Mouse (Mus musculus) T-cell, adult 2 months (primary cell): ENCODE data around the gene Fancd2.
A peak's percentile ranks its signal among the peaks of the same experiment; 100 is the strongest.

Source experiments
- DNase-seq: peaks from one replicate; pipeline ENCODE4 v3.0.0; 2022; ENCODE audit warnings: low spot score

The Fancd2 gene

DNA sequence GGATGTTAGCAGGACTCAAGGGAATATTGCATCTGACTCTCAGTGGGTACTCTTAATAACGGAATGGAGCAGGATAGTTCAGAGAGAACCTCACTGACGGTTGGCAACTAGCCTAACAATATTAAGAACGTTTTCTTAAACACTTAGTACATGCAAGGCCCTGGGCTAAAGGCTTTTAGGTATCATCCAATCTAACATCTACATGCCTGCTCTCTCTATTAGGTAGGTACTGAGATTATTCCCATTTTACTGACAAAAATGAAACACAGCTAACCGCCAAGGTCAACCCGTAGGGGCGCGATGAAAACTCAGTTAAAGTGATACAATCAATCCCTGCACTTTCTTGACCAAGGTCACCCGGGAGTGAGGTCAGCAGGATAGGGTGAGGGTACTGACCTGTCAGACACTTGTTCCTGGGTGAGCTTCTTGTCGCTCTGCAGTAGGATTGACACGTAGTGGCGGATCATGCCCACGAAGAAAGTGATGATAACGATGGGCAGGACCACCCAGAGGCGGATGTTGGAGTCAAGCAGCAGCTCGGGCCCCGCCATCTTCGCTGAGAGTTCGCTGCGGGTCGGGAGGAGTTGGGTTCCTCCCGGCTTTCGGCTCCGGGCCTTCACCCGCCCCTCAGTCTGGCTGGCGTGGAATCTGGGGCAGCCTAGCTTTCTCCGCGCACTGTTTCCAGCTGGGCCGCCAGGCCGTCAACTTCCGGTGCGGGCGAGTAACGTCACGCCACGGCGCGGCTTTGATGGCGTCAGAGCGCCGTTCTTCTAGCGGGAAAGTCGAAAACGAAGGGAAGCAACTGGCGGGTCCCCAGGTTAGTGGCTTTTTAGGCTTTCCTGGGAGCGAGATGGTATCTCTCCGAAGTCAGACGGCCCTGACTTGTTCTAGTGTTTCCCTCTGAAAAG, at the start of gene Fancd2, which contains the start of gene Emc3:
Gene Fancd2, plus strand, starts transcription at position 751 of the 908 bp plus-strand sequence.
Gene Emc3, minus strand, starts transcription at position 721 of the 908 bp plus-strand sequence.
- peak; percentile 88 for DNase-seq

DNA sequence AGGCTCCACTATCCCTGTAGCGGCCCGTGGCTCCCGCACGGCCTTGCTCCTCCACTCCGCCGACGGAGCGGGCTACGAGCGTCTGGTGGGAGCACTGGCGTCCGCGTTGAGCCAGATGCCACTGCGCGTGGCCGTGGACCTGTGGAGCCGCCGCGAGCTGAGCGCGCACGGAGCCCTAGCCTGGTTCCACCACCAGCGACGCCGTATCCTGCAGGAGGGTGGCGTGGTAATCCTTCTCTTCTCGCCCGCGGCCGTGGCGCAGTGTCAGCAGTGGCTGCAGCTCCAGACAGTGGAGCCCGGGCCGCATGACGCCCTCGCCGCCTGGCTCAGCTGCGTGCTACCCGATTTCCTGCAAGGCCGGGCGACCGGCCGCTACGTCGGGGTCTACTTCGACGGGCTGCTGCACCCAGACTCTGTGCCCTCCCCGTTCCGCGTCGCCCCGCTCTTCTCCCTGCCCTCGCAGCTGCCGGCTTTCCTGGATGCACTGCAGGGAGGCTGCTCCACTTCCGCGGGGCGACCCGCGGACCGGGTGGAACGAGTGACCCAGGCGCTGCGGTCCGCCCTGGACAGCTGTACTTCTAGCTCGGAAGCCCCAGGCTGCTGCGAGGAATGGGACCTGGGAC, 48.9 kb upstream of the Fancd2 start:
- DNase-seq: peak; percentile 50

DNA sequence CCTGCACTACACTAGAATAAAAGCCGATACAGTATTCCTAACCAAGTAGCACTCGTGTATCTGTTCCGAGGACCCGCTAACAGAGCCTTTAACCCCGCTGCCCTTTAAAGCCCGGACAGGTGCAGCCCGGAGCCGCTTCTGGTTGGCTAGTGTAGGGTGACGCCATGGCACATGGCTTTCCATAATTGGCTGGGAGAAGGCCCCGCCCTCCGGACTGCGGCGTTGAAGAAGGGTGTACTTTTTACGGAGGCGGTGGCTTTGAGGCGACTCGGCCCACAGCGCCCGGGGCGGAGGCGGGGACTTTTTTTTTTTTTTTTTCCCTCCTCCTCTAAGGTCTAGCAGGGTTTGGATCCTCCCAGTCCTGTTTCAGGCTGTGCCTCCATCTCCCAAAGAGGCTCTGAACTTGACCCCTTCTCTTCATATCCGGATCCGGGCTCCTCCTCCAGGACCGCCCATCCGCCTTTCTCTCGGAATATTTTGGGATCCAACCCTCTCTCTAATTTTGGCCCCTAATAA, 48.3 kb upstream of the Fancd2 start, which contains the start of gene Creld1:
Gene Creld1, plus strand, starts transcription at position 198 of the 516 bp plus-strand sequence.
- peak; percentile 91 for DNase-seq

DNA sequence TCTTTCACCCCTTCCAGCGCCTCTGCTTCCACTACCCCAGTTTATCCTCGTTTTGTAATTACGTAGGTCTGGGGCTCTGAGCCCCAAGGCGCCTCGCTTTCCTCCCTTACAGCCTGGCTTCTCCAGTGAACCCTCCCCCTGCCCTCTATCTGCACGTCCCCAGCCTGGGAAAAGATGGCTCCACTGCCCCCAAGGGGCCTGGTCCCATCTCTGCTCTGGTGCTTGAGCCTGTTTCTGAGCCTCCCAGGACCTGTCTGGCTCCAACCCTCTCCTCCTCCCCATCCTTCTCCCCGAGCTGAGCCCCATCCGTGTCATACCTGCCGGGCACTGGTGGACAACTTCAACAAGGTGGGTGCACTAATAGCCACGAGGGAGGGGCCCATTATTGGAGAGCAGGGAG, 47.8 kb upstream of the Fancd2 start:
- DNase-seq: no peak

DNA sequence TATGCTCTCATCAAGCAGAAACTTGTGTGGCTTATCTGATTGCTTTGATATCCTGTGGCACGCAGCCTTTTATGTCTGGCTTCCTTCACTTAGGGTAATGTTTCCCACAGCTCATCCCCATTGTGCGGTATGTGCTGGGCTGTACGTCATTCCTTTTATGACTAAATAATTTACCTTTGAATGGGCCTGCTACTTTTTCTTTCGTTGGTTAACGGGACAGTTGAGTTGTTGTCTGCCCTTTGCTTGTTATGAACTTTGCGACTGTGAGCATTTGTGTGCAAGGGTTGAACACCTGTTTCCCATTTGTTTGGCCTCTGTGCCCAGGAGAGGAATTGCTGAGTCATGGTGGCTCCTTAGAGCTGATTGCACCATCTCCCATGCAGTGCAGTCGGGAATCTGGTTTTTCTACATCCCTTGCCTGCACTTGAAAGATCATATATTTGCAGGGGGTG, 44.3 kb upstream of the Fancd2 start:
- peak; percentile 71 for DNase-seq

DNA sequence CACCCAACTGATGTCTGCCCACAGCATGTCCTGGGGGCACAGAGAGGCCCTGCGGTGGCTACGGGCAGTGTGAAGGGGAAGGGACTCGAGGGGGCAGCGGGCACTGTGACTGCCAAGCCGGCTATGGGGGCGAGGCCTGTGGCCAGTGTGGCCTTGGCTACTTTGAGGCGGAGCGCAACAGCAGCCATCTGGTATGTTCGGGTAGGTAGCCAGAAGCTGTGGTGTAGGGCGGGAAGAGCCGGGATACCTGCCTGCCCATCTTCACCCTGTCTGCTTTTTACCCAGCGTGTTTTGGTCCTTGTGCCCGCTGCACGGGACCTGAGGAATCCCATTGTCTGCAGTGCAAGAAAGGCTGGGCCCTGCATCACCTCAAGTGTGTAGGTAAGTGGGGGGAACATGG, 42.1 kb upstream of the Fancd2 start:
- DNase-seq: no peak

DNA sequence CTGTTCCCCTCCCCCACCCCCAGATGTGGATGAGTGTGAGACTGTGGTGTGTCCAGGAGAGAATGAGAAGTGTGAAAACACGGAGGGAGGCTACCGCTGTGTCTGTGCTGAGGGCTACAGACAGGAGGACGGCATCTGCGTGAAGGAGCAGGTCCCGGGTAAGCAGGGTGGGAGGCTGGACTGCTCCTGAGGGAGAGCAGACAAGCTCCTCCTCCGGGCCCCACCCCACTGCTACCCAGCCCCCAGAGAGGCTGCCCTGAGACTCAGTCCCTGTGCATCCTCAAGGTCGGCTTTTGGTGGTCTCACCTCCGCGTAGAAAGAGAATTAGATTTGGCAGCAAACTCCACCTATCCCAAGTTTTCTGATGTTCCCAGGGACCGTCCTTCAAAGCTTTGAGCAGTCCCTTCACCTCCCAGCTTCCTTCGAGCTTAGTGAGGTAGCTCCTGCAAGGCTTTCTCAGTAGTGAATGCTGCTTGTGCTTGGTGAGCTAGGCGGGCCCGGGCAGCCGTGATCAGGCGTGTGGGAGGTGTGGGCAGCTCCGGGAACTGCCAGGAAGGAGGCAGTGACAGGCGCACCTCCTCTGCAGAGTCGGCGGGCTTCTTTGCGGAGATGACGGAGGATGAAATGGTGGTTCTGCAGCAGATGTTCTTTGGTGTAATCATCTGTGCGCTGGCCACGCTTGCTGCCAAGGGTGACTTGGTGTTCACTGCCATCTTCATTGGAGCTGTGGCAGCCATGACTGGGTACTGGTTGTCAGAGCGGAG, 39.2 kb upstream of the Fancd2 start:
- DNase-seq: no peak

DNA sequence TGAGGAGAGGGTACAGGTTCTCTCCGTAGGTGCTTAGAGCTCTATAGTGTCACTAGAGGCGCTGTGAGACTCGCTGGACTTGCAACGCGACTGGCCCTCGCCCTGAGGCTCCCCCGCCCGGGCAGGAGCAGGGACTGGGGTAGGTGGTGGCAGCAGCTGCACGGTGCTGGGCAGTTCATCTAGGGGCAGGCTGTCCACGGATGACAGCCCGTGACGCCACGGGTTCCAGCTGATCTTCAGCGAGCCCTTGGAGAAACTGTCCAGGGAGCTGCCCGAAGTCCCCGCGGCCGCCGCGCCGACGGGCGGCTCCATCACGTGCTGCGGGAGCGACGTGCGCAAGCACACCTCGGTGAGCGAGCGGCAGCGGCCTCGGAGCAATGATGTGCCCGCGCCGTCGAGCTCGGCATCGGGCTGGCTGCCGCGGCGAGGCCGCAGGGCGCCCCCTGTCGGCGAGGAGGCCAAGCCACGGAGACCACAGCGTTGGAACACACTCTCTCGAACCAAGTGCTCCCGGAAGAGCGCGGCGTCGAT, 37.2 kb upstream of the Fancd2 start:
- DNase-seq: peak; percentile 90

DNA sequence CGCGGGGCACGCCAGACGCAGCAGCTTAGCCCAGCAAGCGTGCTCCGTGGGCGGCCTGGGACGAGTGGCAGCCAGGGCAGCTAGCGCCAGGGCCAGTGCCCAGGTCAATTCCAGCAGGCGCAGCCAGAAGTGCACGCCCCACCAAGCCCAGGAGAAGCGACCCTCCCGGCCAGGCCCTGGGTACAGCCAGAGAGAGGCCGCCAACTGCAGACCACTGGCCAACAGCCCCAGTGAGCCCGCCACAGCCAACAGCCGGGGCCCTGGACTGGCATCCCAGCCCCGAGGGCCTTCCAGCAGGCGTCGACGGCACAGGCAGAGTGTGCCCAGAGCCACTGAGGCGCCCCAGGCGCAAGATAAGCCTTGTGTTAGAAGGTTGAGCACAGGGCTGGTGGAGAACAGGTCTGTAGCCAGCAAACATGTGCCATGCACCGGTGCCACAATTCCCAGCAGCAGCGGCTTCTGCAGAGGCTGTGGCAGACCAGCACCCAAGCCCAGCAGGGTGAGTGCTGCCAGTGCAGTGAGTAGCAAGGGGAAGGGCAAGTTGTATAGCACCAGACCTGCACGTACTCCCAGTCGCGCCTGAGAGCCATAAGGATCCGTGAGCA, 36.3 kb upstream of the Fancd2 start:
- no peak for DNase-seq

DNA sequence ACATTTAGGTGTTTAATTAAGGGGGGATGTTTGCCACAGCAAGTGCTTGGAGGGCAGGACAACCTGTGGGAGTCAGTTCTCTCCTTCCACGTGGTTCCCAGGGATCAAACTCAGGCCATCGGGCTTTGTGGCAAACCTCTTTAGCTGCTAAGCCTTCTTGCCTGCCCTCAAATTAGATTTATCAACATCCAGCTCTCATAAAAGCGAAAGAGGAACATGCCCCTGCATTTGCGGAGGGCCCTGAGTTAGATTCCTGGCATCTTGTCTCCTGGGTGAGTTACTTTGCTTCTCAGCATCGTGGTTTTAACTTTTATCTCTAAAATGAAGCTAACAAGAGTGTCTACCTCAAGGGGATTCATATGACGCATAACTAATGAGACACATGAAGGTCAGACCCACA, 32.1 kb upstream of the Fancd2 start:
- no peak for DNase-seq

DNA sequence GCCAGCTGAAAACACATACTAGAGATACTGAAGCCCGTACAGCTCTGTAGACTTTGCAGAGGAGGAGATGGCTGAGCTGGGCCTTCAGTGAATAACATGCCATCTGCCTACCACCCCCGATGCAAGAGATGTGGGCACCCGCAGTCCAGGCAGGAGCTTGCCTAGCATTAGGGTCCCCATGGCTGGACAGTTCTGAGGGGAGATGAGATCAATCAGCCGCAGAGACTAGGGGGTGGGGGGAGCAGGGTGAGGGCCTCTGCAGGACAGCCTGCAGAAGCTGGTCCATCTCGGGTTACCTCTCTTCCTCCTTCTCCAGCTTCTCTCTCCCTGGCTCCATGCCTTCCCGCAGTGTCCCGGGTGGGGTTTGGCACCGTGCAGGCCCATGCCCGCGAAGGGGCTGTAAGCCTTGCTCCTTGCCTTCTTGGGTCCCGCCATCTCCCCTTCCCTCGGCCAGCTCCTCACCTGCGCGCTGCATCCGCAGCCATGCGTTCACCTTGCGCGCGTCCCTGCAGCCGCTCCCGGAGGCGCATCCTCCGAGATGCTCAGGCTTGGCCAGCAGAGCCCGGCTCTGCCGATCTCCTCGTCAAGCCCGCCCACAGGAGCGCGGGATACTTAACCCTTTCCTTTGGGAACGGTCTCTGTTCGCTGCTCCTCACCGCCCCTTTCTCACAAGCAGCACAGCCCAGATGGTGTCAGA, 29.9 kb upstream of the Fancd2 start, which contains the start of gene Prrt3:
Gene Prrt3, minus strand, starts transcription at position 544 of the 697 bp plus-strand sequence.
- DNase-seq: no peak

DNA sequence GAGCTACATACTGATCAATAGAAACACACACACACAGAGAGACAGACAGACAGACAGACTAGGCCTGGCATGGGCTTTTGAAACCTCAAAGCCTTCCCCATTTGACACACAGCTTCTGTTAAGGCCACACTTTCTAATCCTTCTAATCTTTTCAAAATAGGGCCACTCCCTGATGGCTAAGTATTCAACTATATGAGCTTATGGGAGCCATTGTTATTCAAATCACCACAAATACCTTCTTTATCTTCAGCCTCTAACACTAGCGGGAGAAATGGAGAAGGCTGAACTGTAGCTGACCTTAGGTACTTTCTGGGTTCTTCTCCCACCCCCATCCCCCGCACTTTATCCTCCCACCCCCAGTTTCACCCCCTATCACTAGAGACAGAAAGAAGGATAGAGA, 28.7 kb upstream of the Fancd2 start:
- DNase-seq: no peak

DNA sequence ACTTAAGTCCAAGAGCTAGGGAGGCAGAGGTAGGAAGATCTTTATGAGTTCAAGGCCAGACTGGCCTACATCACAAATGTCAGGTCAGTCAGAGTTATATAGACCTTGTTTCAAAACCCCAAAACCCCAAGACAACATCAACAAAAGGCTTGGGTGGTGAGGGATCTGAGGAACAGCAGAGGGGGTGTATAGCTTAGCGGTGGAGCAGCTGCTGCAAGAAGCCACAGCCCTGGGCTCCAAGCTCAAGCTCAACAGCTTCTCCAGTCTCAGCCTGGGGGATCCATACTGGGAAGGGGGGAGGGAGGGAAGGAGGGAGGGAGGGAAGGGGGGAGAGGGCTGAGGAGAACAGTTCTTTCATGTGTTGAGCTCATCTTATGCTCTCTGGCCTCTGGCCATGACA, 25.8 kb upstream of the Fancd2 start:
- DNase-seq: no peak

DNA sequence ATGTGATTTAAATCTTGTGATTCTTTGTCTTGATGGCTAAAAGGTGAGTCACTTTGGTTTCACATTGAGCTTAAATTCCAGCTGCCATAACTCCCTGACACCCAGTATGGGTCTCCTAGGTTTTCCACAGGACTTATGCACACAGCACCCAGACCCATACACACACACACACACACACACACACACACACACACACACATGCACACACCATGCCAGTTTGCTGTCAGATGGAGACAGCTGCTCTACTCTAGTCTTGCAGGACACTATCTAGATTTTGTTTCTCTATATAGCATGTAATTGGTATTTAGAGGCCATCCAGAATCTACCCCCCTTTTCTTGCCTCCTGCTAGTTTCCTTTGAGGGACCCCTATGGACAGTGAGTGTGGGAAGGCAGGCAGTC, 24.4 kb upstream of the Fancd2 start:
- no peak for DNase-seq

DNA sequence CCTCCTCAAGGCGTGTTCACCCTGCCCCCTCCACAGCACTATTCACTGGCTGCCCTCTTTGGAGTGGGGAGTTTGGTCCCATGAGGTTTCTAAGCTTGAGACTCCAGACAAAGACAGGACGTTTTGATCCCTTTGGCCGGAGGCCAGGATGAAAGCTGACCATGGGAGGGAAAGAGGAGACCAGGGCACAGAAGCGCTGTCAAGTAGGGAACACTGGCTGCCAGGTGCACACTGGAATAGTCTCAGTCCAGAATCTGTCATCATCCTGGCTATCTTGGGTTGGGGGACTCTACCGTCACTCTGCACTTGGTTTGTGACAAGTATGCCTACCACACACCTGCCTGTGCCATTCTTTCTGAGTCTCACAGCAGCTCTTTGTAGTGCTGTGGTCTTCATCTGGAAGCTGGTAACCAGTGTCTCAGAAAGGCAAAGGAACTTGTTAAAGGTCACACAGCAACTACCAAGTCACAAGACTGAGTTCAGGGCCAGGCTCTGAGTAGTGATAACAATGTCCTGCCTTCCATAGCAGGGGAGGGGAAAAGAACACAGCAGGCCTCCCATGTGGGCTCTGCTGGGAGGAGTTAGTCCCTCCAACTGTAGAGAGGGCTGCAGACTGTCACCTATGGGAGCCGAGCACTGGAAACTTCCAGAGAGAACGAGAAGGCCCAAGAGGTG, 23.1 kb upstream of the Fancd2 start:
- DNase-seq: no peak

DNA sequence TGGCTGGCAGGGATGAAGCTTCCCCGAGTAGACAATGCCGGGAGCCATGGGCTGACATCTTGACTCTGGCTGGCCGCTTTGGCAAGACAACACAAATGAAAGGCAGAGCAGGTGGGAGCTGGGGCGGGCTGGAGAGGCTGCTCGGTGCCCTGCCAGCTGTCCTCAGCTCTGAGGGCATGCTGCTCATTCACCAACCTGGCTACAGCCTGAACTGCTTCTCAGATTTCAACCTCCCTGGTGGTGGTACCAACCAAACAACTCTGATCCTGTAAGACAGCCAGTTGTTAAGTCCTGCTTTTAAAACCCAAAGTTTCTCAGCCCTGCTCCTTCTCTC, 22.6 kb upstream of the Fancd2 start:
- DNase-seq: no peak

DNA sequence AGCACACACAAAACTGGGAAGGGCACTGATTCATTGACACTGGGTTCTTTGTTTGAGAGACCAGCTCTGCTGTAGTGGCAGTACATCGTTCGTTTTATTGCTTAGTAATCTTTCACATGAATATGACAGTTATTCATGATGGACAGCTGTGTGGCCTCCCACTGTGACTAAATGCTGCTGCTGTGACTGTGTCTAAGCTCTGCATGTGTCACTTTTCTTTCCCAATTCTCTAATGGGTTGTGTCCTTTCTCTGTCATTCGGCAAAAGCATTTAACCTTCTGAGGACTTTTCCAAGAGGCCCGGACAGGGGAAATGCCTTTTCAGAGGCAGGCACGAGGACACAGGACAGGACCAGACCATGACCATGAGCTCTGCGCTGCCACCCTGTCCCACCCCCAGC, 17.5 kb upstream of the Fancd2 start:
- no peak for DNase-seq

DNA sequence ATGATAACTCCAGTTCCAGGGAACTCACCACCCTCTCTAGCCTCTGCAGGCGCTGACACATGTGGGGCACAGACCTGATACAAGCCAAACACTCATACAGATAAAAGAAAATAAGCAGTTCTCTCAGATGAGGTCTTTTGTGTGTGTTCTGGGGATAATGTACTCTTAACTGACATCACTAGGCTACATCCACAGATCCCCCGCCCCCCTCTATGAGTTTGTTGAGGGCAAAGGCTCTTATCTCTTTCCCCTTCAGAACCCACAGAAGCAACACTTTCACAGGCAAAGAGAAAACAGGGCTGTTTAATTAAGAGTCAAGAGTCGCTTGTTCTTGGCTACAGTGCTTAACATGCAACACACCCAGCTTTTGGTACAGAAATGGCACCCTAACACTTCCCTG, 16.9 kb upstream of the Fancd2 start:
- no peak for DNase-seq

DNA sequence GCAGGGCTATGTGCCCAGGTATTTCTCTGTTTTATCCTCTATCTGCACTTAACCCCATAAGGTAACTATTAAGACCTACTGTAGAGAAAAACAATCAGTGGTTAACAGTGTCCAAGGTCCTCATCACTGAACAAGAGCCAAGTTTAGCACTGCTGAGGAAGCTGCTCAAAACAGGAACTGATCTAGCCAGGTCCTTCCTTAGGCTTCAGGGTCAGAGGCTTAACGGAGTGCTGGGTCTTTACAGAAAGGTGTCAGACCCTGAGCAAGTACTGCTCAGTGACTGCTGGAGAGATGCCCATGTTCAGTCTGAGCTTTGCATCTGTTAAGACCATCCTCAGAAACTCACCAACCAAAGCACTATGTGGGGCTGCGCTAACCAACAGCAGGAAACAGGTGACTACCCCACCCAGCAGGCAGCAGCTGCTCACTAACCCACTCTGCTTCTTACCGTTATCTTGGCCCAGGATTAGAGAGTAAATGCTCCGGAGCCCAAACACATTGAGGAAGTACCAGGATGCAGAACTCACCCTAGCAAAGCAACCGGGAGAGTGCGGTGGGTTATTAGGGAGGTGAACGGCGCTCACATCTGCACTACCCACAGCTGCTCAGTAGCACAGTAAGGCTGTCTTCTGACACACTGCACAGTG, 13.9 kb upstream of the Fancd2 start:
- no peak for DNase-seq

DNA sequence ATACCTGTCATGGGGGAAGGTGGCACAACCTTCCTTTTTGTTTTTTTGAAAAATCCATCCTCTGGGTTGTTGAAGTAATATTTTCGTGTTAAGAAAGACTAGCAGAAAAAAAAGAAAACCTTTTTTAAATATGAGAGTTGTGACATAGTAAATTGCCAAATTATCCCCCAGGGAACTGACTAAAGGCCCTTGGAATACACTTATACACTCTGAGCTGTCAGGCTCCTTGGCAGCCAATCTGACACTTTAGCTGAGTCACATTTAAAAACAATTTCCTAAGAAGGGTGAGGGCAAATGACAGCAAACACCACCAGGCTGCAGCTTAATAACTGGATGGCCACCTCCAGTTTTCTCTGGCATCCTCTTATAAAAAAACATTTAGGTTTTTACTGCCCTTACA, 9.2 kb upstream of the Fancd2 start:
- DNase-seq: no peak
